Mouse (Mus musculus): ENCODE measurements around the gene Zfp213.

DNA sequence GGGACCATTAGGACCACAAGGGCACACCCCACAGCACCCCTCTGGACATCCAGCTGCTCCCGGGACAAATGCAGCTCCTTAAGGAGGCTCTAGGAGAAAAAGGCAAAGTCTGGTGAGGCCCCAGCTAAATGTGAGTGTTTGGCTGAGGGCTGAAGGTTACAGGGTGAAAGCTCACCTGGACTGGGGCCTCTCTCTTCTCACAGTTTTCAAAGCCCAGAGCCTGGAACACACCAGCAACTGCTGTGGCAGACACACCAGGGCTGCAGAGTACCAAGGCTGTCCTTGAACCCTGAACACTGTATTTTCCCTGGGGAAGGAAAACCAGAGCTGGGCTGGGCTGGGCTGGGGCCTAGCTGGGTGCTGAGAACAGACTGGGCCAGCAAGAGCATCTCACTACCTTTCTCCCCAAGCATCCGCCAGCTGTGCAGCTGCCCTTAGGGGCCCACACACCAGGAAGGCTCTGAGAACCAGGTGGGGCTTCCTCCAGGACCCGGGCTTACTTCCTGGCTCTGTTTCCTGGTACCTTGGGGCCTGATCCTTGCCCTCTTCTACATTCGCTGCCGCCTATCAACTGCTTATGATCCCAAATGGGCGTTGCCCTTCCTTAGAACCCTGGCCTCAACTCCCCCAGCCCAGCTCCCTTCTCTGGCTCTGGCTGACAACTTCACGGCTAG is 8.7 kb downstream of the Zfp213 start:
- TF ChIP-seq EP300 (optimal IDR thresholded peaks at IDR 0.05) (no peak), CTCF (IDR thresholded peaks at IDR 0.05; ENCODE audit: low read depth) (no peak)
